Mouse (Mus musculus) hindbrain, embryonic 14.5 days (tissue): ENCODE data around the gene Pak1ip1. TPM values are rescaled to one million over a fixed set of nuclear protein-coding genes. Genes with fewer than 3 reads are reported as not detected.

Experiments used
- ATAC-seq: fragments of 200-750 bp; cut with Nextera tagmentation; 2 replicates; pipeline ENCODE4 v1.8.0; 2017; ENCODE audit warnings: moderate number of reproducible peaks, mild to moderate bottlenecking, moderate TSS enrichment, moderate library complexity; ENCODE audit not compliant: low FRiP score
- DNase-seq: peaks from one replicate; pipeline ENCODE4 v3.0.0-alpha.2; 2015; ENCODE audit warnings: low spot score
- H3K27ac ChIP-seq: fragments of 300-500 bp; sonication (generic); 2 replicates; pipeline ENCODE4 v1.5.1; 2014; ENCODE audit warnings: mild to moderate bottlenecking, moderate library complexity
- H3K27me3 ChIP-seq: fragments of 300-500 bp; sonication (generic); 2 replicates; pipeline ENCODE4 v1.6.1; 2014; ENCODE audit warnings: mild to moderate bottlenecking, low read length, mixed read lengths; ENCODE audit not compliant: control insufficient read depth, insufficient read depth
- H3K36me3 ChIP-seq: fragments of 300-500 bp; sonication (generic); replicated peaks from 2 replicates; pipeline ENCODE4 v1.6.1; 2014; ENCODE audit not compliant: control insufficient read depth, insufficient read depth
- H3K4me1 ChIP-seq: fragments of 300-500 bp; sonication (generic); replicated peaks from 2 replicates; pipeline ENCODE4 v1.6.1; 2014; ENCODE audit warnings: antibody characterized with exemption, low read length, mixed read lengths; ENCODE audit not compliant: control insufficient read depth, insufficient read depth
- H3K4me2 ChIP-seq: fragments of 300-500 bp; sonication (generic); replicated peaks from 2 replicates; pipeline ENCODE4 v1.6.1; 2014; ENCODE audit warnings: mild to moderate bottlenecking, moderate library complexity
- H3K4me3 ChIP-seq: fragments of 300-500 bp; sonication (generic); replicated peaks from 2 replicates; pipeline ENCODE4 v1.5.1; 2014; ENCODE audit warnings: mild to moderate bottlenecking, low read length
- H3K9ac ChIP-seq: fragments of 300-500 bp; sonication (generic); 2 replicates; pipeline ENCODE4 v1.6.1; 2014
- H3K9me3 ChIP-seq: fragments of 300-500 bp; sonication (generic); 2 replicates; pipeline ENCODE4 v1.6.1; 2016; ENCODE audit warnings: low read length; ENCODE audit not compliant: control insufficient read depth
- whole genome bisulfite sequencing: fragments of 180-500 bp; shearing (Covaris S2); extraction: QIAGEN DNeasy Blood & Tissue Kit; methylation state at CpG from one replicate; pipeline ENCODE4 v1.1.7; 2014; 5-methylcytosine and 5-hydroxymethylcytosine counted together
- polyA plus RNA-seq: library from polyadenylated mRNA; unstranded; fragments of >200 nt; fragmentation: Nextera tagmentation; extraction: Ambion mirVana; gene quantifications from 2 replicates; pipeline ENCODE4 v1.2.1, GENCODE M21; 2014

The Pak1ip1 gene
- polyA plus RNA-seq, 1 experiment from 2014 or later: 57.0 TPM

GRCm38 (mm10) chr13:41018236-41018635, 17.4 kb downstream of the Pak1ip1 start:
- Histone ChIP-seq H3K9ac (no peak overlapping the region), H3K4me3 (no peak overlapping the region), H3K36me3 (peaks cover 27% of the 10 kb centered on the region), H3K9me3 (no peaks in the 10 kb centered on the region), H3K27ac (no peak overlapping the region), H3K27me3 (no peaks in the 10 kb centered on the region), H3K4me1 (peaks cover 15% of the 10 kb centered on the region), H3K4me2 (no peak overlapping the region)
- WGBS: 94% methylated on average over 9 of the region's 9 CpGs
- ATAC-seq (no peak), DNase-seq (no peak)

- Histone ChIP-seq H3K4me1 (peaks cover 15% of the 10 kb centered on the region), H3K9ac (no peak overlapping the region), H3K4me3 (no peak overlapping the region), H3K4me2 (no peak overlapping the region), H3K36me3 (peaks cover 21% of the 10 kb centered on the region), H3K9me3 (no peaks in the 10 kb centered on the region), H3K27me3 (no peaks in the 10 kb centered on the region), H3K27ac (no peak overlapping the region)
- ATAC-seq: no peak
- no peak for DNase-seq
- 92% methylated on average over 13 of the region's 13 CpGs for WGBS
Observed at GRCm38 (mm10) chr13:41018756-41019591, 18.2 kb downstream of the Pak1ip1 start.

- 74% methylated on average over 7 of the region's 7 CpGs for WGBS
- Histone ChIP-seq H3K27ac (no peak overlapping the region), H3K4me2 (no peak overlapping the region), H3K36me3 (peaks cover 14% of the 10 kb centered on the region), H3K9me3 (no peaks in the 10 kb centered on the region), H3K4me1 (peaks cover 14% of the 10 kb centered on the region), H3K27me3 (no peaks in the 10 kb centered on the region), H3K4me3 (no peak overlapping the region), H3K9ac (no peak overlapping the region)
- DNase-seq (no peak), ATAC-seq (no peak)
Observed at GRCm38 (mm10) chr13:41020494-41020893, 19.7 kb downstream of the Pak1ip1 start.

GRCm38 (mm10) chr13:41021607-41022006, 20.8 kb downstream of the Pak1ip1 start:
- 90% methylated on average over 6 of the region's 6 CpGs for WGBS
- no peak overlapping the region for H3K9ac ChIP-seq
- no peak overlapping the region for H3K4me3 ChIP-seq
- H3K27ac ChIP-seq: no peak overlapping the region
- peaks cover 11% of the 10 kb centered on the region for H3K4me1 ChIP-seq
- no peaks in the 10 kb centered on the region for H3K27me3 ChIP-seq
- ATAC-seq (no peak), DNase-seq (no peak)
- H3K9me3 ChIP-seq: no peaks in the 10 kb centered on the region
- H3K4me2 ChIP-seq: no peak overlapping the region
- peaks cover 14% of the 10 kb centered on the region for H3K36me3 ChIP-seq

GRCm38 (mm10) chr13:41022099-41022498, 21.3 kb downstream of the Pak1ip1 start:
- DNase-seq (no peak), ATAC-seq (no peak)
- peaks cover 14% of the 10 kb centered on the region for H3K36me3 ChIP-seq
- WGBS: 87% methylated on average over 13 of the region's 13 CpGs
- H3K9me3 ChIP-seq: no peaks in the 10 kb centered on the region
- no peaks in the 10 kb centered on the region for H3K27me3 ChIP-seq
- H3K27ac ChIP-seq: no peak overlapping the region
- no peak overlapping the region for H3K4me2 ChIP-seq
- H3K9ac ChIP-seq: no peak overlapping the region
- no peak overlapping the region for H3K4me3 ChIP-seq
- peaks cover 7% of the 10 kb centered on the region for H3K4me1 ChIP-seq

GRCm38 (mm10) chr13:41030098-41030497, 29.3 kb downstream of the Pak1ip1 start:
- Histone ChIP-seq H3K36me3 (no peaks in the 10 kb centered on the region), H3K27me3 (no peaks in the 10 kb centered on the region), H3K27ac (no peak overlapping the region), H3K9ac (no peak overlapping the region), H3K4me2 (no peak overlapping the region), H3K4me3 (no peak overlapping the region), H3K4me1 (no peaks in the 10 kb centered on the region), H3K9me3 (no peaks in the 10 kb centered on the region)
- DNase-seq (no peak), ATAC-seq (no peak)
- 85% methylated on average over 5 of the region's 5 CpGs for WGBS

- Histone ChIP-seq H3K4me3 (no peak overlapping the region), H3K27ac (no peak overlapping the region), H3K36me3 (no peaks in the 10 kb centered on the region), H3K4me1 (no peaks in the 10 kb centered on the region), H3K9me3 (no peaks in the 10 kb centered on the region), H3K4me2 (no peak overlapping the region), H3K9ac (no peak overlapping the region), H3K27me3 (no peaks in the 10 kb centered on the region)
- no peak for DNase-seq
- ATAC-seq: no peak
- 94% methylated on average over 4 of the region's 4 CpGs for WGBS
Observed at GRCm38 (mm10) chr13:41042511-41042910, 41.7 kb downstream of the Pak1ip1 start.

GRCm38 (mm10) chr13:41045901-41046300, 45.1 kb downstream of the Pak1ip1 start:
- no peaks in the 10 kb centered on the region for H3K27me3 ChIP-seq
- no peaks in the 10 kb centered on the region for H3K4me1 ChIP-seq
- WGBS: 96% methylated on average over 8 of the region's 8 CpGs
- H3K9ac ChIP-seq: no peak overlapping the region
- DNase-seq (no peak), ATAC-seq (no peak)
- no peak overlapping the region for H3K4me2 ChIP-seq
- H3K9me3 ChIP-seq: no peaks in the 10 kb centered on the region
- H3K4me3 ChIP-seq: no peak overlapping the region
- no peaks in the 10 kb centered on the region for H3K36me3 ChIP-seq
- H3K27ac ChIP-seq: no peak overlapping the region

GRCm38 (mm10) chr13:41047280-41047679, 46.5 kb downstream of the Pak1ip1 start:
- Histone ChIP-seq H3K27ac (no peak overlapping the region), H3K4me1 (no peaks in the 10 kb centered on the region), H3K9ac (no peak overlapping the region), H3K4me2 (no peak overlapping the region), H3K4me3 (no peak overlapping the region), H3K9me3 (no peaks in the 10 kb centered on the region), H3K36me3 (no peaks in the 10 kb centered on the region), H3K27me3 (no peaks in the 10 kb centered on the region)
- no peak for ATAC-seq
- whole genome bisulfite sequencing: 86% methylated on average over 6 of the region's 6 CpGs
- no peak for DNase-seq
